Mouse (Mus musculus) gastrocnemius, postnatal 36 days (tissue): ENCODE measurements around the gene Gm10718. TPM values are rescaled to one million over a fixed set of nuclear protein-coding genes. Genes with fewer than 3 reads are reported as not detected.
"Not testable (repeated sequence)": the region's sequence is repeated elsewhere in the genome, so short reads cannot be mapped to it uniquely, and the experiment has no call there.

Experiments used
- DNase-seq, 2 experiments: peaks; one replicate each; pipeline ENCODE4 v3.0.0; 2022
- intact Hi-C: fragments of 180-260 bp; cut with DNase I; formaldehyde crosslinking; loops from one replicate; pipeline ENCODE4 v1.15.1; 2025
- long read RNA-seq, 2 experiments: library from polyadenylated mRNA; stranded (forward); transcript quantifications; one replicate each; pipeline ENCODE4 v2.0.0; 2021
- total RNA-seq, 2 experiments: library from RNA; stranded (reverse); gene quantifications; 2 replicates each; pipeline ENCODE4 v1.2.3; 2021

Gm10718 gene
- total RNA-seq = not detected
- long read RNA-seq, experiment 1 = 0 reads
- long read RNA-seq, experiment 2 = 0 reads

DNA sequence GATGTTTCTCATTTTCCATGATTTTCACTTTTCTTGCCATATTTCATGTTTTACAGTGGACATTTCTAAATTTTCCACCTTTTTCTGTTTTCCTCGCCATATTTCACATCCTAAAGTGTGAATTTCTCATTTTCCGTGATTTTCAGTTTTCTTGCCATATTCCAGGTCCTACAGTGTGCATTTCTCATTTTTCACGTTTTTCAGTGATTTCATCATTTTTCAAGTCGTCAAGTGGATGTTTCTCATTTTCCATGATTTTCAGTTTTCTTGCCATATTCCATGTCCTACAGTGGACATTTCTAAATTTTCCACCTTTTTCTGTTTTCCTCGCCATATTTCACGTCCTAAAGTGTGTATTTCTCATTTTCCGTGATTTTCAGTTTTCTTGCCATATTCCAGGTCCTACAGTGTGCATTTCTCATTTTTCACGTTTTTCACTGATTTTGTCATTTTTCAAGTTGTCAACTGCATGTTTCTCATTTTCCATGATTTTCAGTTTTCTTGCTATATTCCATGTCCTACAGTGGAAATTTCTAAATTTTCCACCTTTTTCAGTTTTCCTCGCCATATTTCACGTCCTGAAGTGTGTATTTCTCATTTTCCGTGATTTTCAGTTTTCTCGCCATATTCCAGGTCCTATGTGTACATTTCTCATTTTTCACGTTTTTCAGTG, at the start of gene Gm10718:
Gene Gm10718 (plus strand): TSS at position 236 of the 673 bp plus-strand sequence.
- intact Hi-C loops = not testable (repeated sequence)
- DNase-seq = peak; percentile 14 to 70

DNA sequence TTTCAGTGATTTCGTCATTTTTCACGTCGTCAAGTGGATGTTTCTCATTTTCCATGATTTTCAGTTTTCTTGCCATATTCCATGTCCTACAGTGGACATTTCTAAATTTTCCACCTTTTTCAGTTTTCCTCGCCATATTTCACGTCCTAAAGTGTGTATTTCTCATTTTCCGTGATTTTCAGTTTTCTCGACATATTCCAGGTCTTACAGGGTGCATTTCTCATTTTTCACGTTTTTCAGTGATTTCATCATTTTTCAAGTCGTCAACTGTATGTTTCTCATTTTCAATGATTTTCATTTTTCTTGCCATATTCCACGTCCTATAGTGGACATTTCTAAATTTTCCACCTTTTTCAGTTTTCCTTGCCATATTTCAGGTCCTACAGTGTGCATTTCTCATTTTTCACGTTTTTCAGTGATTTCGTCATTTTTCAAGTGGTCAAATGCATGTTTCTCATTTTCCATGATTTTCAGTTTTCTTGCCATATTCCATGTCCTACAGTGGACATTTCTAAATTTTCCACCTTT, 22.8 kb upstream of the Gm10718 start, which contains the start of gene Gm10722:
Gene Gm10722 (plus strand): TSS at position 478 of the 528 bp plus-strand sequence.
- intact Hi-C loops = not testable (repeated sequence)
- peak in 1 of 2 experiments; percentile 46 for DNase-seq

DNA sequence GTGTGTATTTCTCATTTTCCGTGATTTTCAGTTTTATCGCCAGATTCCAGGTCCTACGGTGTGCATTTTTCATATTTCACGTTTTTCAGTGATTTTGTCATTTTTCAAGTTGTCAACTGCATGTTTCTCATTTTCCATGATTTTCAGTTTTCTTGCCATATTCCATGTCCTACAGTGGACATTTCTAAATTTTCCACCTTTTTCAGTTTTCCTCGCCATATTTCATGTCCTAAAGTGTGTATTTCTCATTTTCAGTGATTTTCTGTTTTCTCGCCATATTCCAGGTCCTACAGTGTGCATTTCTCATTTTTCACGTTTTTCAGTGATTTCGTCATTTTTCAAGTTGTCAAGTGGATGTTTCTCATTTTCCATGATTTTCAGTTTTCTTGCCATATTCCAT, 22.3 kb upstream of the Gm10718 start:
- intact Hi-C loops = not testable (repeated sequence)

DNA sequence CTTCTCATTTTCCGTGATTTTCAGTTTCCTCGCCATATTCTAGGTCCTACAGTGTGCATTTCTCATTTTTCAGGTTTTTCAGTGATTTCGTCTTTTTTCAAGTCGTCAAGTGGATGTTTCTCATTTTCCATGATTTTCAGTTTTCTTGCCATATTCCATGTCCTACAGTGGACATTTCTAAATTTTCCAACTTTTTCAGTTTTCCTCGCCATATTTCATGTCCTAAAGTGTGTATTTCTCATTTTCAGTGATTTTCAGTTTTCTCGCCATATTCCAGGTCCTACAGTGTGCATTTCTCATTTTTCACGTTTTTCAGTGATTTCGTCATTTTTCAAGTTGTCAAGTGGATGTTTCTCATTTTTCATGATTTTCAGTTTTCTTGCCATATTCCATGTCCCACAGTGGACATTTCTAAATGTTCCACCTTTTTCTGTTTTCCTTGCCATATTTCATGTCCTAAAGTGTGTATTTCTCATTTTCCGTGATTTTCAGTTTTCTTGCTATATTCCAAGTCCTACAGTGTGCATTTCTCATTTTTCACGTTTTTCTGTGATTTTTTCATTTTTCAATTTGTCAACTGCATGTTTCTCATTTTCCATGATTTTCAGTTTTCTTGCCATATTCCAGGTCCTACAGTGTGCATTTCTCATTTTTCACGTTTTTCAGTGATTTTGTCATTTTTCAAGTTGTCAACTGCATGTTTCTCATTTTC, 21.2 kb upstream of the Gm10718 start:
- intact Hi-C loops = not testable (repeated sequence)
- peak; percentile 100 for DNase-seq

More for the DNA sequence above, 22.3 kb upstream of the Gm10718 start:
- DNase-seq = peak in 1 of 2 experiments; percentile 70

DNA sequence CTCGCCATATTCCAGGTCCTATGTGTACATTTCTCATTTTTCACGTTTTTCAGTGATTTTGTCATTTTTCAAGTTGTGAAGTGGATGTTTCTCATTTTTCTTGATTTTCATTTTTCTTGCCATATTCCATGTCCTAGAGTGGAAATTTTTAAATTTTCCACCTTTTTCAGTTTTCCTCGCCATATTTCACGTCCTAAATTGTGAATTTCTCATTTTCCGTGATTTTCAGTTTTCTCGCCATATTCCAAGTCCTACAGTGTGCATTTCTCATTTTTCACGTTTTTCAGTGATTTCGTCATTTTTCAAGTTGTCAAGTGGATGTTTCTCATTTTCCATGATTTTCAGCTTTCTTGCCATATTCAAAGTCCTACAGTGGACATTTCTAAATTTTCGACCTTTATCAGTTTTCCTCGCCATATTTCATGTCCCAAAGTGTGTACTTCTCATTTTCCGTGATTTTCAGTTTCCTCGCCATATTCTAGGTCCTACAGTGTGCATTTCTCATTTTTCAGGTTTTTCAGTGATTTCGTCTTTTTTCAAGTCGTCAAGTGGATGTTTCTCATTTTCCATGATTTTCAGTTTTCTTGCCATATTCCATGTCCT, 20.5 kb upstream of the Gm10718 start, which contains the start of gene Gm11168:
Gene Gm11168 (plus strand): TSS at position 553 of the 603 bp plus-strand sequence.
- intact Hi-C loops, DNase-seq: not testable (repeated sequence)

DNA sequence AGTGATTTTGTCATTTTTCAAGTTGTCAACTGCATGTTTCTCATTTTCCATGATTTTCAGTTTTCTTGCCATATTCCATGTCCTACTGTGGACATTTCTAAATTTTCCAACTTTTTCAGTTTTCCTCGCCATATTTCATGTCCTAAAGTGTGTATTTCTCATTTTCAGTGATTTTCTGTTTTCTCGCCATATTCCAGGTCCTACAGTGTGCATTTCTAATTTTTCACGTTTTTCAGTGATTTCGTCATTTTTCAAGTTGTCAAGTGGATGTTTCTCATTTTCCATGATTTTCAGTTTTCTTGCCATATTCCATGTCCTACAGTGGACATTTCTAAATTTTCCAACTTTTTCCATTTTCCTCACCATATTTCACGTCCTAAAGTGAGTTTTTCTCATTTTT, 17.2 kb upstream of the Gm10718 start:
- DNase-seq, intact Hi-C loops: not testable (repeated sequence)

DNA sequence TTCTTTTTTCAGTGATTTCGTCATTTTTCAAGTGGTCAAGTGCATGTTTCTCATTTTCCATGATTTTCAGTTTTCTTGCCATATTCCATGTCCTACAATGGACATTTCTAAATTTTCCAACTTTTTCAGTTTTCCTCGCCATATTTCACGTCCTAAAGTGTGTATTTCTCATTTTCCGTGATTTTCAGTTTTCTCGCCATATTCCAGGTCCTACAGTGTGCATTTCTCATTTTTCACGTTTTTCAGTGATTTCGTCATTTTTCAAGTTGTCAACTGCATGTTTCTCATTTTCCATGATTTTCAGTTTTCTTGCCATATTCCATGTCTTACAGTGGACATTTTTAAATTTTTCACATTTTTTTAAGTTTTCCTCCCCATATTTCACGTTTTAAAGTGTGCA, 16.7 kb upstream of the Gm10718 start:
- intact Hi-C loops = not testable (repeated sequence)
- DNase-seq = peak; percentile 37 to 100

DNA sequence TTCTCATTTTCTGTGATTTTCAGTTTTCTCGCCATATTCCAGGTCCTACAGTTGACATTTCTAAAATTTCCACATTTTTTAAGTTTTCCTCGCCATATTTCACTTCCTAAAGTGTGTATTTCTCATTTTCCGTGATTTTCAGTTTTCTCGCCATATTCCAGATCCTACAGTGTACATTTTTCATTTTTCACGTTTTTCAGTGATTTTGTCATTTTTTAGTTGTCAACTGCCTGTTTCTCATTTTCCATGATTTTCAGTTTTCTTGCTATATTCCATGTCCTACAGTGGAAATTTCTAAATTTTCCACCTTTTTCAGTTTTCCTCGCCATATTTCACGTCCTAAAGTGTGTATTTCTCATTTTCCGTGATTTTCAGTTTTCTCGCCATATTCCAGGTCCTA, 16.1 kb upstream of the Gm10718 start:
- DNase-seq, intact Hi-C loops: not testable (repeated sequence)

DNA sequence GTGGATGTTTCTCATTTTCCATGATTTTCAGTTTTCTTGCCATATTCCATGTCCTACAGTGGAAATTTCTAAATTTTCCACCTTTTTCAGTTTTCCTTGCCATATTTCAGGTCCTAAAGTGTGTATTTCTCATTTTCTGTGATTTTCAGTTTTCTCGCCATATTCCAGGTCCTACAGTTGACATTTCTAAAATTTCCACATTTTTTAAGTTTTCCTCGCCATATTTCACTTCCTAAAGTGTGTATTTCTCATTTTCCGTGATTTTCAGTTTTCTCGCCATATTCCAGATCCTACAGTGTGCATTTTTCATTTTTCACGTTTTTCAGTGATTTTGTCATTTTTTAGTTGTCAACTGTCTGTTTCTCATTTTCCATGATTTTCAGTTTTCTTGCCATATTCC, 14.0 kb upstream of the Gm10718 start:
- intact Hi-C loops, DNase-seq: not testable (repeated sequence)

DNA sequence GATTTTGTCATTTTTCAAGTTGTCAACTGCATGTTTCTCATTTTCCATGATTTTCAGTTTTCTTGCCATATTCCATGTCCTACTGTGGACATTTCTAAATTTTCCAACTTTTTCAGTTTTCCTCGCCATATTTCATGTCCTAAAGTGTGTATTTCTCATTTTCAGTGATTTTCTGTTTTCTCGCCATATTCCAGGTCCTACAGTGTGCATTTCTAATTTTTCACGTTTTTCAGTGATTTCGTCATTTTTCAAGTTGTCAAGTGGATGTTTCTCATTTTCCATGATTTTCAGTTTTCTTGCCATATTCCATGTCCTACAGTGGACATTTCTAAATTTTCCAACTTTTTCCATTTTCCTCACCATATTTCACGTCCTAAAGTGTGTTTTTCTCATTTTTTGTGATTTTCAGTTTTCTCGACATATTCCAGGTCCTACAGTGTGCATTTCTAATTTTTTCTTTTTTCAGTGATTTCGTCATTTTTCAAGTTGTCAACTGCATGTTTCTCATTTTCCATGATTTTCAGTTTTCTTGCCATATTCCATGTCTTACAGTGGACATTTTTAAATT, 11.2 kb upstream of the Gm10718 start:
- DNase-seq, intact Hi-C loops: not testable (repeated sequence)

DNA sequence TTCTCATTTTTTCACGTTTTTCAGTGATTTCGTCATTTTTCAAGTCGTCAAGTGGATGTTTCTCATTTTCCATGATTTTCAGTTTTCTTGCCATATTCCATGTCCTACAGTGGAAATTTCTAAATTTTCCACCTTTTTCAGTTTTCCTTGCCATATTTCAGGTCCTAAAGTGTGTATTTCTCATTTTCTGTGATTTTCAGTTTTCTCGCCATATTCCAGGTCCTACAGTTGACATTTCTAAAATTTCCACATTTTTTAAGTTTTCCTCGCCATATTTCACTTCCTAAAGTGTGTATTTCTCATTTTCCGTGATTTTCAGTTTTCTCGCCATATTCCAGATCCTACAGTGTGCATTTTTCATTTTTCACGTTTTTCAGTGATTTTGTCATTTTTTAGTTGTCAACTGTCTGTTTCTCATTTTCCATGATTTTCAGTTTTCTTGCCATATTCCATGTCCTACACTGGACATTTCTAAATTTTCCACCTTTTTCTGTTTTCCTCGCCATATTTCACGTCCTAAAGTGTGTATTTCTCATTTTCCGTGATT, 10.5 kb upstream of the Gm10718 start, which contains the start of gene Gm10721:
Gene Gm10721 (plus strand): TSS at position 408 of the 547 bp plus-strand sequence.
- DNase-seq, intact Hi-C loops: not testable (repeated sequence)

DNA sequence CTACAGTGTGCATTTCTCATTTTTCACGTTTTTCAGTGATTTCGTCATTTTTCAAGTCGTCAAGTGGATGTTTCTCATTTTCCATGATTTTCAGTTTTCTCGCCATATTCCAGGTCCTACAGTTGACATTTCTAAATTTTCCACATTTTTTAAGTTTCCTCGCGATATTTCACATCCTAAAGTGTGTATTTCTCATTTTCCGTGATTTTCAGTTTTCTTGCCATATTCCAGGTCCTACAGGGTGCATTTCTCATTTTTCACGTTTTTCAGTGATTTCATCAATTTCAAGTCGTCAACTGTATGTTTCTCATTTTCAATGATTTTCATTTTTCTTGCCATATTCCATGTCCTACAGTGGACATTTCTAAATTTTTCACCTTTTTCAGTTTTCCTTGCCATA, 8.0 kb upstream of the Gm10718 start, which contains the start of gene Gm10720:
Gene Gm10720 (plus strand): TSS at position 301 of the 400 bp plus-strand sequence.
- DNase-seq, intact Hi-C loops: not testable (repeated sequence)

DNA sequence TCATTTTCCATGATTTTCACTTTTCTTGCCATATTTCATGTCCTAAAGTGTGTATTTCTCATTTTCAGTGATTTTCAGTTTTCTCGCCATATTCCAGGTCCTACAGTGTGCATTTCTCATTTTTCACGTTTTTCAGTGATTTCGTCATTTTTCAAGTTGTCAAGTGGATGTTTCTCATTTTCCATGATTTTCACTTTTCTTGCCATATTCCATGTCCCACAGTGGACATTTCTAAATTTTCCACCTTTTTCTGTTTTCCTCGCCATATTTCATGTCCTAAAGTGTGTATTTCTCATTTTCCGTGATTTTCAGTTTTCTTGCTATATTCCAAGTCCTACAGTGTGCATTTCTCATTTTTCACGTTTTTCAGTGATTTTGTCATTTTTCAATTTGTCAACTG, 7.5 kb upstream of the Gm10718 start:
- intact Hi-C loops = not testable (repeated sequence)
- DNase-seq = peak in 1 of 2 experiments; percentile 21

DNA sequence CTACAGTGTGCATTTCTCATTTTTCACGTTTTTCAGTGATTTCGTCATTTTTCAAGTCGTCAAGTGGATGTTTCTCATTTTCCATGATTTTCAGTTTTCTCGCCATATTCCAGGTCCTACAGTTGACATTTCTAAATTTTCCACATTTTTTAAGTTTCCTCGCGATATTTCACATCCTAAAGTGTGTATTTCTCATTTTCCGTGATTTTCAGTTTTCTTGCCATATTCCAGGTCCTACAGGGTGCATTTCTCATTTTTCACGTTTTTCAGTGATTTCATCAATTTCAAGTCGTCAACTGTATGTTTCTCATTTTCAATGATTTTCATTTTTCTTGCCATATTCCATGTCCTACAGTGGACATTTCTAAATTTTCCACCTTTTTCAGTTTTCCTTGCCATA, 6.2 kb upstream of the Gm10718 start, which contains the start of gene Gm10719:
Gene Gm10719 (plus strand): TSS at position 301 of the 400 bp plus-strand sequence.
- intact Hi-C loops, DNase-seq: not testable (repeated sequence)

DNA sequence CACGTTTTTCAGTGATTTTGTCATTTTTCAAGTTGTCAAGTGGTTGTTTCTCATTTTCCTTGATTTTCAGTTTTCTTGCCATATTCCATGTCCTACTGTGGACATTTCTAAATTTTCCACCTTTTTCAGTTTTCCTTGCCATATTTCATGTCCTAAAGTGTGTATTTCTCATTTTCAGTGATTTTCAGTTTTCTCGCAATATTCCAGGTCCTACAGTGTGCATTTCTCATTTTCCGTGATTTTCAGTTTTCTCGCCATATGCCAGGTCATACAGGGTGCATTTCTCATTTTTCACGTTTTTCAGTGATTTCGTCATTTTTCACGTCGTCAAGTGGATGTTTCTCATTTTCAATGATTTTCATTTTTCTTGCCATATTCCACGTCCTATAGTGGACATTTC, 4.4 kb upstream of the Gm10718 start:
- peak; percentile 97 to 100 for DNase-seq
- intact Hi-C loops = not testable (repeated sequence)

DNA sequence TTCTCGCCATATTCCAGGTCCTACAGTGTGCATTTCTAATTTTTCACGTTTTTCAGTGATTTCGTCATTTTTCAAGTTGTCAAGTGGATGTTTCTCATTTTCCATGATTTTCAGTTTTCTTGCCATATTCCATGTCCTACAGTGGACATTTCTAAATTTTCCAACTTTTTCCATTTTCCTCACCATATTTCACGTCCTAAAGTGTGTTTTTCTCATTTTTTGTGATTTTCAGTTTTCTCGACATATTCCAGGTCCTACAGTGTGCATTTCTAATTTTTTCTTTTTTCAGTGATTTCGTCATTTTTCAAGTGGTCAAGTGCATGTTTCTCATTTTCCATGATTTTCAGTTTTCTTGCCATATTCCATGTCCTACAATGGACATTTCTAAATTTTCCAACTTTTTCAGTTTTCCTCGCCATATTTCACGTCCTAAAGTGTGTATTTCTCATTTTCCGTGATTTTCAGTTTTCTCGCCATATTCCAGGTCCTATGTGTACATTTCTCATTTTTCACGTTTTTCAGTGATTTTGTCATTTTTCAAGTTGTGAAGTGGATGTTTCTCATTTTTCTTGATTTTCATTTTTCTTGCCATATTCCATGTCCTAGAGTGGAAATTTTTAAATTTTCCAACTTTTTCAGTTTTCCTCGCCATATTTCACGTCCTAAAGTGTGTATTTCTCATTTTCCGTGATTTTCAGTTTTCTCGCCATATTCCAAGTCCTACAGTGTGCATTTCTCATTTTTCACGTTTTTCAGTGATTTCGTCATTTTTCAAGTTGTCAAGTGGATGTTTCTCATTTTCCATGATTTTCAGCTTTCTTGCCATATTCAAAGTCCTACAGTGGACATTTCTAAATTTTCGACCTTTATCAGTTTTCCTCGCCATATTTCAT, 3.3 kb upstream of the Gm10718 start:
- intact Hi-C loops = not testable (repeated sequence)

DNA sequence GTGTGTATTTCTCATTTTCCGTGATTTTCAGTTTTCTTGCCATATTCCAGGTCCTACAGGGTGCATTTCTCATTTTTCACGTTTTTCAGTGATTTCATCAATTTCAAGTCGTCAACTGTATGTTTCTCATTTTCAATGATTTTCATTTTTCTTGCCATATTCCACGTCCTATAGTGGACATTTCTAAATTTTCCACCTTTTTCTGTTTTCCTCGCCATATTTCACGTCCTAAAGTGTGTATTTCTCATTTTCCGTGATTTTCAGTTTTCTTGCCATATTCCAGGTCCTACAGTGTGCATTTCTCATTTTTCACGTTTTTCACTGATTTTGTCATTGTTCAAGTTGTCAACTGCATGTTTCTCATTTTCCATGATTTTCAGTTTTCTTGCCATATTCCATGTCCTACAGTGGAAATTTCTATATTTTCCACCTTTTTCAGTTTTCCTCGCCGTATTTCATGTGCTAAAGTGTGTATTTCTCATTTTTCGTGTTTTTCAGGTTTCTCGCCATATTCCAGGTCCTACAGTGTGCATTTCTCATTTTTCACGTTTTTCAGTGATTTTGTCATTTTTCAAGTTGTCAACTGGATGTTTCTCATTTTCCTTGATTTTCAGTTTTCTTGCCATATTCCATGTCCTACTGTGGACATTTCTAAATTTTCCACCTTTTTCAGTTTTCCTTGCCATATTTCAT, 885 bp upstream of the Gm10718 start:
- intact Hi-C loops = not testable (repeated sequence)
- peak; percentile 54 to 86 for DNase-seq

More for the DNA sequence above, 3.3 kb upstream of the Gm10718 start:
- peak; percentile 72 to 93 for DNase-seq
